Mouse (Mus musculus): Measurements from ENCODE around the gene Tfpt. TPM values are rescaled to one million over a fixed set of nuclear protein-coding genes. Genes with fewer than 3 reads are reported as not detected.
"Not testable (repeated sequence)": the region's sequence is repeated elsewhere in the genome, so short reads cannot be mapped to it uniquely, and the experiment has no call there.

The Tfpt gene
- polyA plus RNA-seq, 1 experiment from 2014 or later: 29.5 TPM

DNA sequence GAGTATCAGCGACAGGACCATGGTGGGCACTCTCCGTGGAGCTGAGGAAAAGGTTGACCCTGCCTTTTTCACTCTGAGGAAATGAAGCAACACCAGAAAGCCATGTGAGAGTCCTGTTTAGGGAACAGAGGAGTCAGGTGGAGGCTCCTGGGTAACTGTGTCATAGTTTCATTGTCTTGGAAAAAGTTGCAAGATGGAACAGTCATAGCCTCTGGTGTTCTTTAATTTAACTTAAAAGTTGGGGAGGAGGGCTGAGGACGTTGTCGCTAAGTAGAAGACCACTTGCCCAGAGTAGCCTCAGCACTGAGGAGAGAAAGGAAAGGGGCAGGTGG, 13.7 kb downstream of the Tfpt start, which contains the start of gene Oscar:
Oscar (minus strand) TSS at position 101 of the 332 bp plus-strand sequence.
- 0 out of 2 replicates have a peak, but pooled peaks cover 7% of the 10 kb centered on the region for H3K4me1 ChIP-seq
- H3K27ac ChIP-seq: no peak within 1 kb of the TSS
- ATAC-seq (ENCODE audit: borderline replicate concordance, extremely low read depth, low FRiP score, low TSS enrichment): no peak
- no peak within 1 kb of the TSS for H3K9ac ChIP-seq
- H3K27me3 ChIP-seq: no peaks in the 10 kb centered on the region
- H3K4me3 ChIP-seq: peak within 1 kb of the TSS; percentile 74
- H3K36me3 ChIP-seq: peaks cover 20% of the 10 kb centered on the region; the same call in 1 of the 2 replicates
- peak within 1 kb of the TSS; percentile 71; the same call in 1 of the 2 replicates for H3K4me2 ChIP-seq
- 71% methylated on average over 4 of the region's 4 CpGs for WGBS
- no peaks in the 10 kb centered on the region for H3K9me3 ChIP-seq

DNA sequence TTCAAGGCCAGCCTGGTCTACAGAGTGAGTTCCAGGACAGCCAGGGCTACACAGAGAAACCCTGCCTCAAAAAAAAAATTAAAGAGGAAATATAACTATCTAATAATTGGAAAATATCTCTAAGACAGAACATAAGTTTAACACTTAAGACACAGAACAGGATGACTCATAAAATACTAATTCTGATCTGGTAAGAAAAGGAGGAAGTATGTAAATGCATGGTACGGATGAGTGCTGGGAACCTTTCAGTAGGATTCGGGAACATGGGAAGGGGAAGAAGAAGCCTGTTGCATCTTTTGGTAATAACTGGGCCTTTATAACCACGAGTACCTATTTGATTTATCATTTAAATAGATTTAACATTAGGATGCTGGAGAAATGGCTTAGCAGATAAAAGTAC, 15.7 kb downstream of the Tfpt start:
- 0 out of 2 replicates have a peak, but pooled peaks cover 7% of the 10 kb centered on the region for H3K4me1 ChIP-seq
- H3K9me3 ChIP-seq: no peaks in the 10 kb centered on the region
- no peak overlapping the region for H3K27ac ChIP-seq
- H3K4me3 ChIP-seq: no peak overlapping the region
- no peak for ATAC-seq (ENCODE audit: borderline replicate concordance, extremely low read depth, low FRiP score, low TSS enrichment)
- H3K9ac ChIP-seq: no peak overlapping the region
- 68% methylated on average over 3 of the region's 3 CpGs for WGBS
- no peaks in the 10 kb centered on the region for H3K27me3 ChIP-seq
- H3K4me2 ChIP-seq: no peak overlapping the region
- 0 out of 2 replicates have a peak, but pooled peaks cover under 1% of the 10 kb centered on the region for H3K36me3 ChIP-seq

DNA sequence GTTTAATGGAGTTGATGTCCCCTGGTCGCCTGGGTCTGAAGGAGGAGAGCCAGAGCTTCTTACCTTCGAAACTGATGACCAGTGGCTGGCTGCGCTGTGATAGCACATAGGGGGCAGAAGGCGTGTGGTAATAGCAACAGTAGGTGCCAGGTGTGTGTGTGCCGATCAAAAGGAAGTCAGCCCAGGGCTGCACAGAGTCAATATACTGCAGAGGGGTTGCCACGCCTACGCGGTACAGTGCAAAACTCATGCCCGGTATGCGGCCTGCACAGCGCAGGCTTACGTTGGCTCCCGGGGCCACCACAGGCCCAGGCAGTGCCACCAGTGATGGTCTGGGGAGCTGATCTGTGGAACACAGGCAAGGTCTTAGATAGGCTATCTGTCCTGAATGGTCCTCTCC, 18.7 kb downstream of the Tfpt start:
- WGBS: 83% methylated on average over 13 of the region's 13 CpGs
- no peak overlapping the region for H3K4me2 ChIP-seq
- no peaks in the 10 kb centered on the region for H3K9me3 ChIP-seq
- no peak overlapping the region for H3K27ac ChIP-seq
- no peak overlapping the region for H3K9ac ChIP-seq
- no peak overlapping the region for H3K4me3 ChIP-seq
- H3K27me3 ChIP-seq: no peaks in the 10 kb centered on the region
- H3K36me3 ChIP-seq: no peaks in the 10 kb centered on the region
- H3K4me1 ChIP-seq: no peaks in the 10 kb centered on the region
- ATAC-seq (ENCODE audit: borderline replicate concordance, extremely low read depth, low FRiP score, low TSS enrichment): no peak

DNA sequence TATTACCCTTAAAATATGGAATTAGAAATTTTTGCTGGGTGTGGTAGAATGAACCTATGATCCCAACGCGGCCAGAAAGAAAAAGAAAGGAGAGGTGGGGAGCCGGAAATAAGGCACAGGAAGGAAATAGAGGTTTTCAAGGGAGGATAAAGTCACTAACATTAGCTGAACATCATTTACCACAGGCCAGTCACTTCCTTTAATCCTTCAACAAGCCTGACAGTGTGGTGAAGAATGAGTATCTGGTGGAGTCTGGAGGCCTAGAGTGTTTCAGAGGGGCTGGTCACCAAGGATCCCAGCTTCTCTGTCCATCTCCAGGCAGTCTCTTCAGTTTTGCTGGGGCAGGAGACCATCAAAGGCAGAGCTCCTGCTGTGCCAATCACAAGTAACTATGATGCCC, 19.3 kb downstream of the Tfpt start:
- no peak for ATAC-seq (ENCODE audit: borderline replicate concordance, extremely low read depth, low FRiP score, low TSS enrichment)
- H3K36me3 ChIP-seq: no peaks in the 10 kb centered on the region

DNA sequence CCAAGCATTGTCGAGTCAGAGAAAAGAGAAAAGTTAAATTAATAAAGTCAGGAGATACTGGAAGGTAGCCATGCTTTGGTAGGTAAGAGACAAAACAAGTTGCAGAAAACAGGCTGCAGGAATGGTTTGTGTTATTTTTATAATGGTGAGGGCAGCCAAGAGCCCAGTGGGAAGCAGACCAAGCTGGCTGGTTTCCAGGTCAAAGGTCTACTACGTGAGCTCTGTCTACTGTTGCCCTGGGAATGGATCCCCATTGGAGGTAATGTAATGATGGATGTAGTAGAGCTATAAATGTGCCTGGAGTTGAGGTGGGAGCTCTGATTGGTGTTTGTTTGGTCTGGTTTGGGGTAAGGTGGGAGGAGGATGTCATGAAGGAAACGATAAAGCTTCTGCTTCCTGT, 20.6 kb downstream of the Tfpt start:
- ATAC-seq (ENCODE audit: borderline replicate concordance, extremely low read depth, low FRiP score, low TSS enrichment): no peak
- Histone ChIP-seq H3K9ac (no peak overlapping the region), H3K4me2 (no peak overlapping the region), H3K27ac (no peak overlapping the region), H3K27me3 (no peaks in the 10 kb centered on the region), H3K4me1 (no peaks in the 10 kb centered on the region), H3K9me3 (no peaks in the 10 kb centered on the region), H3K4me3 (no peak overlapping the region), H3K36me3 (no peaks in the 10 kb centered on the region)
- WGBS: 57% methylated on average over 3 of the region's 3 CpGs

More for the DNA sequence above, 19.3 kb downstream of the Tfpt start:
- H3K27ac ChIP-seq: no peak overlapping the region
- H3K4me3 ChIP-seq: no peak overlapping the region
- WGBS: 77% methylated on average over 3 of the region's 3 CpGs
- no peaks in the 10 kb centered on the region for H3K27me3 ChIP-seq
- no peak overlapping the region for H3K9ac ChIP-seq
- no peaks in the 10 kb centered on the region for H3K9me3 ChIP-seq
- no peaks in the 10 kb centered on the region for H3K4me1 ChIP-seq
- no peak overlapping the region for H3K4me2 ChIP-seq

DNA sequence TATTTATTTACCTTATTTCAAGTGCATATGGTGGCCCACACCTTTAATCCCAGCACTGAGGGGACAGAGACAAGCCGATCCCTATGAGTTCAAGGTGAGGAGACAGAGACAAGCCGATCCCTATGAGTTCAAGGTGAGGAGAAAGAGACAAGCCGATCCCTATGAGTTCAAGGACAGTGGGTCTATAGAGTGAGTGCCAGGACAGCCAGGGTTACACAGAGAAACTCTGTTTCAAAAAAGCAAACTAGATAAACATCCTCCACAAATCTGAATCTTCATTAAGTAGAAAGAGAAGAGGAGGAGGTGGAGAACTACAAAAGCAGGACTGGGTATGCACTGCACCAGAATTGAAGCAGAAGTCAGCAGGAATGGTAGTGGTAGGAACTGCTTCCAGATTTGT, 21.1 kb downstream of the Tfpt start:
- no peak for ATAC-seq (ENCODE audit: borderline replicate concordance, extremely low read depth, low FRiP score, low TSS enrichment)
- no peak overlapping the region for H3K4me2 ChIP-seq
- no peaks in the 10 kb centered on the region for H3K36me3 ChIP-seq
- H3K9ac ChIP-seq: no peak overlapping the region
- H3K27me3 ChIP-seq: no peaks in the 10 kb centered on the region
- 82% methylated on average over 3 of the region's 3 CpGs for WGBS
- no peaks in the 10 kb centered on the region for H3K9me3 ChIP-seq
- no peak overlapping the region for H3K27ac ChIP-seq
- H3K4me1 ChIP-seq: no peaks in the 10 kb centered on the region
- no peak overlapping the region for H3K4me3 ChIP-seq

DNA sequence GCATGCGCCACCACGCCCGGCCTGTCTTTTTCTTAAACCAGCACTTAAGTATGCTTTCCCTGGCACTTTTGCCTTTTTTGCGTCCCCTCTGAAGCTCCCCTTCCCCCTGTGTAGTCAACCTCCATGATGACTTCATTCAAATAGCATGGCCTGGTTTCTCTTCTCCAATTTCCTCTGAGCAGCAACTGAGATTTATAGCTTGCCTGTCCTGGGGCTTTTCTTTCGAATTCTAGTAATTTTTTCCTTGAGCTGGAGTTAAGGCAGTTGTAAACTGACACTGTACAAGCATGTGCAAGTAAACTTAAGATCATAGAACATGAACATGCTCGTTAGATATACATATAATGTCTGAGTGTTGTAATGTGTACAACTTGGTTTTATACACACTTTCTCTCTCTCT, 22.3 kb downstream of the Tfpt start:
- Histone ChIP-seq H3K36me3 (no peaks in the 10 kb centered on the region), H3K27me3 (no peaks in the 10 kb centered on the region), H3K9ac (no peak overlapping the region), H3K4me3 (no peak overlapping the region), H3K4me1 (no peaks in the 10 kb centered on the region), H3K9me3 (no peaks in the 10 kb centered on the region), H3K4me2 (no peak overlapping the region), H3K27ac (no peak overlapping the region)
- no peak for ATAC-seq (ENCODE audit: borderline replicate concordance, extremely low read depth, low FRiP score, low TSS enrichment)
- 79% methylated on average over 6 of the region's 6 CpGs for WGBS

DNA sequence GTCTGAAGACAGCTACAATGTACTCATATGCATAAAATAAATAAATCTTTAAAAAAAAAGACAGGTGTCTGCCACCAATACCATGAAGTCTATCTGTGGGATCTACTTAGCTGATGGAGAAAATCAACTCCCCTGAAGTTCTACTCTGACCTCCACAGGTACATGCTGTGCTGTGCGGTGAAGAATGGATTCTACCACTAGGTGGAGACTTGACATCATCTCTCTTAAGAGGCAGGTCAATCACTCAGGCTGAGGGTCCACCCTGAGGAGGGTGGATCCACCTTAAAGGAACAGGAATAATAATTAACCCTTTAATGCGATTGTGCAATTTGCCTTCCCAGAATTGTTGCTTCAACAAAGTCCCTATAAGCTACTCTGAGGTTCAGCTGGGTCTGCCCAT, 22.9 kb downstream of the Tfpt start:
- Histone ChIP-seq H3K4me3 (no peak overlapping the region), H3K27me3 (no peaks in the 10 kb centered on the region), H3K4me2 (no peak overlapping the region), H3K4me1 (no peaks in the 10 kb centered on the region), H3K9me3 (no peaks in the 10 kb centered on the region), H3K27ac (no peak overlapping the region), H3K9ac (no peak overlapping the region), H3K36me3 (no peaks in the 10 kb centered on the region)
- ATAC-seq (ENCODE audit: borderline replicate concordance, extremely low read depth, low FRiP score, low TSS enrichment): 0 out of 2 replicates have a peak, but pooled peaks have one; percentile 42
- 11% methylated on average over 2 of the region's 2 CpGs for WGBS

DNA sequence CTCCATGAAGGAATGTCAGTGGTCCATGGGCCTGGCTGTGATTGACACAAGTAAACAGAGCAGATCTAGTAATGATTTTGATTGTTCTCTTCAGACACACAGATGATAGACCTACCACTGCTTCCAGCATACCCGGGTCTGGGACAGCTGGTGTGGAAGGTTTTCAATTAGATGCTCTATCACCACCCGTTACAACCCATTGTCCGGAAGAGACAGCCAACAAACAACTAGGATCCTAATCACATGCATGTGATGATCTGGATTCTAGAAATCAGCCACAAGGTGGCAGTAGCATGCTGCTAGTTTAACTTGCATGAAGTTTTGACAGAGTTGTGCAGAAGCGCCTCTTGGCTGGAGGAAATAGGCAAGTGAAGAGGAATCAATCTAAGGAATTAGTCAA, 28.6 kb downstream of the Tfpt start:
- no peak for ATAC-seq (ENCODE audit: borderline replicate concordance, extremely low read depth, low FRiP score, low TSS enrichment)
- H3K4me2 ChIP-seq: no peak overlapping the region
- H3K27ac ChIP-seq: no peak overlapping the region
- no peaks in the 10 kb centered on the region for H3K27me3 ChIP-seq
- no peaks in the 10 kb centered on the region for H3K4me1 ChIP-seq
- WGBS: 7% methylated on average over 4 of the region's 4 CpGs
- H3K9me3 ChIP-seq: no peaks in the 10 kb centered on the region
- H3K4me3 ChIP-seq: no peak overlapping the region
- no peak overlapping the region for H3K9ac ChIP-seq
- H3K36me3 ChIP-seq: no peaks in the 10 kb centered on the region

DNA sequence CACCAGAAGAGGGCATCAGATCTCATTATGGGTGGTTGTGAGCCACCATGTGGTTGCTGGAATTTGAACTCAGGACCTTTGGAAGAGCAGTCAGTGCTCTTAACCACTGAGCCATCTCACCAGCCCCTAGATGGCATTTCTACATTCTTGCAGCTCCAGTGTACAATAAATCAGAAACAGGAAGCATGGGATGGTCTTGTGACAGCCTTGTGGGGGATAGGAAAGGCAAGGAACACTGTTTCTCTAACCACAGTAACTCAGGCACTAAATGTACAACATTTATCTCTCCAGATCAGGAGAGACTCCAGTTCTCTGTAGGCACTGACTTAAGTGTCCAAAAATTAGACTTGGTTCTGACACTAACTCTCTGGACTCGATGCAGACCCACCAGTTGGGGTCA, 32.0 kb downstream of the Tfpt start:
- not testable (repeated sequence) for H3K27ac ChIP-seq; ATAC-seq (ENCODE audit: borderline replicate concordance, extremely low read depth, low FRiP score, low TSS enrichment); H3K4me2 ChIP-seq; H3K4me1 ChIP-seq; H3K9me3 ChIP-seq; H3K27me3 ChIP-seq; H3K4me3 ChIP-seq; H3K36me3 ChIP-seq; H3K9ac ChIP-seq
- WGBS: 61% methylated on average over 1 of the region's 1 CpGs

DNA sequence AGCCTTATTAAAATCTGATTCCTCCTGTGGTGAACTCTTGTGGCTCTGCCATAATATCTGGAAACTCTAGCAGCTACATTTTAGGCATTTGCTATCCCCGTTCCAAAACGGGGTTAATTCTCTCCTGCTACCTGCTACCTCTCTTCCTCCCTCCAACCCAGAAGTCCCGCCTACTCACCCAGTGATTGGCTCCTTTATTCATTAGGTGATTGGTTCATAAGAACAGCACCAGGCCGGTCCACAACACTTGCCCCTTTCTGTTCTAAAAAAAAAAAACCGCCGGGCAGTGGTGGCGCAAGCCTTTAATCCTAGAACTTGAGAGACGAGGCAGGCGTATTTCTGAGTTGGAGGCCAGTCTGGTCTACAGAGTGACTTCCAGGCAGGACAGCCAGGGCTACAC, 34.6 kb downstream of the Tfpt start:
- Histone ChIP-seq H3K4me2 (peak overlapping the region; percentile 34; the same call in 1 of the 2 replicates), H3K27me3 (no peaks in the 10 kb centered on the region), H3K9me3 (no peaks in the 10 kb centered on the region), H3K4me3 (no peak overlapping the region), H3K4me1 (no peaks in the 10 kb centered on the region), H3K36me3 (no peaks in the 10 kb centered on the region), H3K27ac (no peak overlapping the region), H3K9ac (no peak overlapping the region)
- ATAC-seq (ENCODE audit: borderline replicate concordance, extremely low read depth, low FRiP score, low TSS enrichment): no peak
- 11% methylated on average over 9 of the region's 9 CpGs for WGBS

DNA sequence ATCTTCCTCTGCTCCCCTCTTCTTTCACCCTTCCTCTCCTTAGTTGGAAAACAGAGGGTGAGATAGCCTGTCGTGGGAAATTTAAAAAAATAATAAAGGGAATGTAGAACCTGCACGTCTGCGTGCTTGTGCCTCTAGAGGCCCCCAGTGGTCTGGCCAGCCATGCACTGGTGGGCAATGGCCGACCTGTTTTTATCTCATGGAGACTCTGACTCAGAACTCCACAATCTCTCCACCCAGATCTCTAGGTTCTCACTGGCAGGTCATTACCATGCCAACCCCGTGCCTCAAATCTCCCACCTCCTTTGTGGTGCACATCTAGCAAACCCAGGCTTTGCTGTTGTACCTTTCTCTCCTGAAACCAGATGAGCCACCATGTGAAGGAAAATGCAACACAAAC, 35.0 kb downstream of the Tfpt start:
- no peak for ATAC-seq (ENCODE audit: borderline replicate concordance, extremely low read depth, low FRiP score, low TSS enrichment)

DNA sequence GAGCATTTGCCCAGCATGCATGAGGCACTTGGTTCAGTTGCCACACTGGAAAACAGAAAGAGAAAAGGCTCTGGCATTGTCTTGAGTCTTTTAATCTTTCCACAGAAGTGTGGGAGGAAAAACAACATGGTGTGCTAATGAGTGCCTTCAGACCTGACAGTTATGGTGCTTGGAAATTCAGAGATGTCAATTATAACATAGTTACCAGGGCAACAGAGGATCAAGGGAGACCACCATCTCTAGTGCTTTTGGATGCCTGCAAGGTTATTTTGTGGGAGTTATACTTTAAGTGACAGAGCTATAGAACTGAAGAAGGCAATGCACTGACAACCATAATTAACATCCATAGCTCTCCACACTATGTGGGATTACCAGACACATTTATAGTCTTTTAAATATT, 35.9 kb downstream of the Tfpt start:
- no peak overlapping the region for H3K27ac ChIP-seq
- H3K27me3 ChIP-seq: no peaks in the 10 kb centered on the region
- H3K4me3 ChIP-seq: no peak overlapping the region
- H3K4me1 ChIP-seq: no peaks in the 10 kb centered on the region
- no peak for ATAC-seq (ENCODE audit: borderline replicate concordance, extremely low read depth, low FRiP score, low TSS enrichment)
- H3K9me3 ChIP-seq: no peaks in the 10 kb centered on the region
- H3K4me2 ChIP-seq: no peak overlapping the region
- no peaks in the 10 kb centered on the region for H3K36me3 ChIP-seq
- H3K9ac ChIP-seq: no peak overlapping the region

More for the DNA sequence above, 35.0 kb downstream of the Tfpt start:
- H3K9me3 ChIP-seq: no peaks in the 10 kb centered on the region
- H3K4me2 ChIP-seq: peak overlapping the region; percentile 34; the same call in 1 of the 2 replicates
- no peak overlapping the region for H3K27ac ChIP-seq
- 23% methylated on average over 5 of the region's 5 CpGs for WGBS
- no peaks in the 10 kb centered on the region for H3K4me1 ChIP-seq
- no peak overlapping the region for H3K4me3 ChIP-seq
- no peaks in the 10 kb centered on the region for H3K36me3 ChIP-seq
- H3K9ac ChIP-seq: no peak overlapping the region
- H3K27me3 ChIP-seq: no peaks in the 10 kb centered on the region

Data from lung, embryonic 15.5 days (tissue).